Mouse (Mus musculus) ES-E14 (cell line): ENCODE measurements around the gene Esrrg.

Experiments used
- HCFC1 ChIP-seq: IDR thresholded peaks from 2 replicates; pipeline ENCODE4 v1.6.1; 2012; ENCODE audit warnings: low read length, inconsistent platforms, borderline replicate concordance; ENCODE audit not compliant: insufficient read depth
- MAFK ChIP-seq: IDR thresholded peaks from 2 replicates; pipeline ENCODE4 v1.6.1; 2014; ENCODE audit warnings: mild to moderate bottlenecking, low read depth, low read length, inconsistent platforms; ENCODE audit not compliant: insufficient read depth
- ZNF384 ChIP-seq: IDR thresholded peaks from 2 replicates; pipeline ENCODE4 v1.6.1; 2012; ENCODE audit warnings: low read depth, low read length, inconsistent platforms

DNA sequence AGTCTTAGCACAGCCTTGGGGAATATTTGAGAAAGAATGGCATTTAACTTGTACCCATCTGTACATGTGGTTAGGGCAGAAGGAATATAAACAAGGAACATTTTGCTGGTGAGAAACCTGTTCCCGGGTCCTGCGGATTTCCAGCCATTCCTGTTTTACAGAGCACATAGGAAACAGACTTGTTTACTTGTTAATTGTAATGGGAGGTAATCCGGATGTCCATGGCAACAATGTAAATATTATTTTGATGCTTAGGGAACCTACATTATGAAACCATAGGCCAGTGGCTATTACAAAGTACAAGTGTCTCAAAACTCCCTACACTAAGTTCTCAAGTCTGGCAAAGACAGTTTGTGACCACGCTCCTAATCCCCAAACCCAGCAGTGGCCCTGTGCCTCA is 290.9 kb downstream of the Esrrg start:
- TF ChIP-seq MAFK = no peak
- no peak for TF ChIP-seq HCFC1
- no peak for TF ChIP-seq ZNF384
